9 mouse cellular contexts compared by ENCODE assay signal in genomic region chr3:141932956-141933355, GRCm38 (mm10).
DNase-seq lines count a peak whose midpoint lies in the region; ATAC-seq and TF ChIP-seq lines count a peak whose summit lies in the region.
"Had no signal": no experiment of that assay in that cellular context is flagged by ENCODE, and none has a peak within 500 bp of the region (broad histone marks: within the 10 kb centered on the region; RNA-seq: fewer than 3 reads in every experiment).

No protein-coding gene starts in this region.

- no peak overlapping the region for H3K4me2 ChIP-seq in kidney, embryonic 15.5 days
- no peak overlapping the region for H3K4me2 ChIP-seq in lung, postnatal 0 days (replicated peaks; ENCODE audit: low read depth, low read length)
- no peak overlapping the region for H3K4me2 ChIP-seq in liver, embryonic 11.5 days
- H3K4me2 ChIP-seq: embryonic facial prominence, embryonic 13.5 days had no signal

- H3K4me1 ChIP-seq in kidney, adult 2 months (ENCODE audit: control insufficient read depth, insufficient read depth, low read length): no peaks in the 10 kb centered on the region
- peaks cover 35% of the 10 kb centered on the region for H3K4me1 ChIP-seq in kidney, embryonic 15.5 days
- no peaks in the 10 kb centered on the region for H3K4me1 ChIP-seq in cerebellum, adult 2 months (ENCODE audit: control insufficient read depth, insufficient read depth, low read length)
- H3K4me1 ChIP-seq in lung, postnatal 0 days (ENCODE audit: insufficient read depth, low read depth, low read length): no peaks in the 10 kb centered on the region
- no peaks in the 10 kb centered on the region; the same call in 1 of the 2 replicates for H3K4me1 ChIP-seq in liver, embryonic 11.5 days (replicated peaks; ENCODE audit: control insufficient read depth, insufficient read depth, low read length)

- no peak overlapping the region for H3K4me3 ChIP-seq in kidney, adult 2 months (ENCODE audit: insufficient read depth, low read depth, low read length)
- no peak overlapping the region for H3K4me3 ChIP-seq in kidney, embryonic 15.5 days (replicated peaks)
- no peak overlapping the region for H3K4me3 ChIP-seq in cerebellum, adult 2 months (replicated peaks; ENCODE audit: insufficient read depth, low read depth, low read length)
- H3K4me3 ChIP-seq in lung, postnatal 0 days (ENCODE audit: low read depth, low read length): no peak overlapping the region
- no peak overlapping the region for H3K4me3 ChIP-seq in liver, embryonic 11.5 days (ENCODE audit: low read depth, low read length)
- H3K4me3 ChIP-seq: embryonic facial prominence, embryonic 13.5 days had no signal

- peak; percentile 34 for DNase-seq in kidney, adult 2 months
- DNase-seq in cerebellum, adult 2 months: peak; percentile 30 to 63
- DNase-seq in heart, postnatal 36 days: peak; percentile 9 to 33
- peak; percentile 32 for DNase-seq in lung, postnatal 0 days (ENCODE audit: low spot score)
- DNase-seq in thymus, postnatal 36 days: no peak
- DNase-seq in testis, postnatal 14 days (ENCODE audit: low spot score): no peak
- DNase-seq in liver, embryonic 11.5 days (ENCODE audit: low spot score): no peak

- WGBS in kidney, adult 2 months: 72% methylated on average over 3 of the region's 3 CpGs
- 79% methylated on average over 3 of the region's 3 CpGs for WGBS in kidney, embryonic 15.5 days
- WGBS in cerebellum, adult 2 months: 9% methylated on average over 3 of the region's 3 CpGs
- 40% methylated on average over 3 of the region's 3 CpGs for WGBS in lung, postnatal 0 days
- 83% methylated on average over 3 of the region's 3 CpGs for WGBS in liver, embryonic 11.5 days

- ATAC-seq in kidney, embryonic 15.5 days (replicated peaks; ENCODE audit: low FRiP score): no peak
- ATAC-seq in lung, postnatal 0 days: no peak; the same call in 1 of the 2 replicates
- no peak for ATAC-seq in liver, embryonic 11.5 days (replicated peaks; ENCODE audit: low FRiP score)

- no peak overlapping the region for H3K27ac ChIP-seq in kidney, adult 2 months (ENCODE audit: insufficient read depth, low read depth, low read length)
- H3K27ac ChIP-seq in kidney, embryonic 15.5 days: no peak overlapping the region
- no peak overlapping the region for H3K27ac ChIP-seq in cerebellum, adult 2 months (ENCODE audit: insufficient read depth, low read length)
- no peak overlapping the region for H3K27ac ChIP-seq in lung, postnatal 0 days (ENCODE audit: low read length)
- no peak overlapping the region for H3K27ac ChIP-seq in liver, embryonic 11.5 days (ENCODE audit: low read depth, low read length)
- H3K27ac ChIP-seq: embryonic facial prominence, embryonic 13.5 days had no signal

- intact Hi-C loops in heart, postnatal 36 days (cut with DNase I): no loop called here

- no peaks in the 10 kb centered on the region for H3K27me3 ChIP-seq in kidney, adult 2 months (replicated peaks; ENCODE audit: control insufficient read depth, insufficient read depth, low read length)
- H3K27me3 ChIP-seq in kidney, embryonic 15.5 days: no peaks in the 10 kb centered on the region
- H3K27me3 ChIP-seq in cerebellum, adult 2 months (ENCODE audit: control insufficient read depth, insufficient read depth, low read length): no peaks in the 10 kb centered on the region
- no peaks in the 10 kb centered on the region for H3K27me3 ChIP-seq in lung, postnatal 0 days (replicated peaks; ENCODE audit: insufficient read depth, low read length)
- no peaks in the 10 kb centered on the region for H3K27me3 ChIP-seq in liver, embryonic 11.5 days (replicated peaks; ENCODE audit: control insufficient read depth, insufficient read depth, low read length)

- no peak overlapping the region for H3K9ac ChIP-seq in kidney, embryonic 15.5 days
- no peak overlapping the region for H3K9ac ChIP-seq in lung, postnatal 0 days (replicated peaks; ENCODE audit: low read depth)
- H3K9ac ChIP-seq in liver, embryonic 11.5 days (ENCODE audit: low read depth, low read length): no peak overlapping the region
- H3K9ac ChIP-seq: embryonic facial prominence, embryonic 13.5 days had no signal

- TF ChIP-seq EP300 in lung, postnatal 0 days (IDR thresholded peaks at IDR 0.05): no peak

- TF ChIP-seq CTCF in kidney, adult 2 months (conservative IDR thresholded peaks at IDR 0.05; ENCODE audit: insufficient read depth, insufficient read length, low read depth, low read length): no peak
- no peak for TF ChIP-seq CTCF in cerebellum, adult 2 months (IDR thresholded peaks at IDR 0.05; ENCODE audit: borderline replicate concordance, insufficient read depth, low read depth, low read length)
- TF ChIP-seq CTCF in lung, postnatal 0 days (IDR thresholded peaks at IDR 0.05): no peak

- no peak for TF ChIP-seq POLR2A in kidney, adult 2 months (IDR thresholded peaks at IDR 0.05; ENCODE audit: low read depth, low read length)
- no peak for TF ChIP-seq POLR2A in cerebellum, adult 2 months (IDR thresholded peaks at IDR 0.05; ENCODE audit: borderline replicate concordance, insufficient read depth, low read length)

- no peaks in the 10 kb centered on the region for H3K36me3 ChIP-seq in kidney, adult 2 months (ENCODE audit: control insufficient read depth, insufficient read depth, low read length)
- no peaks in the 10 kb centered on the region for H3K36me3 ChIP-seq in kidney, embryonic 15.5 days
- no peaks in the 10 kb centered on the region for H3K36me3 ChIP-seq in lung, postnatal 0 days (ENCODE audit: insufficient read depth, low read length)
- H3K36me3 ChIP-seq in liver, embryonic 11.5 days (ENCODE audit: control insufficient read depth, insufficient read depth, low read length): no peaks in the 10 kb centered on the region
- H3K36me3 ChIP-seq: embryonic facial prominence, embryonic 13.5 days had no signal

- no peaks in the 10 kb centered on the region for H3K9me3 ChIP-seq in kidney, embryonic 15.5 days (replicated peaks)
- no peaks in the 10 kb centered on the region for H3K9me3 ChIP-seq in lung, postnatal 0 days (ENCODE audit: low read length)
- H3K9me3 ChIP-seq in liver, embryonic 11.5 days (ENCODE audit: control insufficient read depth, low read length): no peaks in the 10 kb centered on the region
- H3K9me3 ChIP-seq: embryonic facial prominence, embryonic 13.5 days had no signal

Comparison
In these comparisons a context has a peak if more than half of its experiments do, and no peak if none do; other contexts are left out.
1. DNase-seq: peak in kidney, adult 2 months (single experiment), cerebellum, adult 2 months (2 of 2), heart, postnatal 36 days (2 of 2) and lung, postnatal 0 days (single experiment); none in thymus, postnatal 36 days (0 of 2), testis, postnatal 14 days (single experiment) and liver, embryonic 11.5 days (single experiment).